Mouse (Mus musculus): ENCODE results near the gene Fntb. TPM values are rescaled to one million over a fixed set of nuclear protein-coding genes. Genes with fewer than 3 reads are reported as not detected.
"Not testable (repeated sequence)": the region's sequence is repeated elsewhere in the genome, so short reads cannot be mapped to it uniquely, and the experiment has no call there.

Gene Fntb
- total RNA-seq, 4 experiments from 2014 or later: 10.4 to 12.0 (median 11.6) TPM

- not testable (repeated sequence) for DNase-seq (ENCODE audit: low spot score in 2 of 2)
Observed at GRCm38 (mm10) chr12:76792540-76792939, 27.2 kb downstream of the Fntb start.

GRCm38 (mm10) chr12:76795350-76795749 is 30.0 kb downstream of the Fntb start, which contains the start of gene Gpx2:
Gene Gpx2, minus strand, starts transcription at chr12:76795554.
- no peak for DNase-seq (ENCODE audit: low spot score in 2 of 2)

GRCm38 (mm10) chr12:76796938-76797539 is 31.6 kb downstream of the Fntb start:
- DNase-seq (ENCODE audit: low spot score in 2 of 2): no peak

GRCm38 (mm10) chr12:76798008-76798720 is 32.8 kb downstream of the Fntb start:
- no peak for DNase-seq (ENCODE audit: low spot score in 2 of 2)

- DNase-seq (ENCODE audit: low spot score in 2 of 2): no peak
Observed at GRCm38 (mm10) chr12:76803028-76803427, 37.6 kb downstream of the Fntb start.

GRCm38 (mm10) chr12:76803700-76804252 is 38.4 kb downstream of the Fntb start:
- DNase-seq (ENCODE audit: low spot score in 2 of 2): peak in 1 of 2 experiments; percentile 16

GRCm38 (mm10) chr12:76805056-76805811 is 39.8 kb downstream of the Fntb start:
- DNase-seq (ENCODE audit: low spot score in 2 of 2): no peak

- no peak for DNase-seq (ENCODE audit: low spot score in 2 of 2)
Observed at GRCm38 (mm10) chr12:76807796-76808195, 42.4 kb downstream of the Fntb start.

- no peak for DNase-seq (ENCODE audit: low spot score in 2 of 2)
Observed at GRCm38 (mm10) chr12:76810491-76810890, 45.1 kb downstream of the Fntb start.

- no peak for DNase-seq (ENCODE audit: low spot score in 2 of 2)
Observed at GRCm38 (mm10) chr12:76811006-76811405, 45.6 kb downstream of the Fntb start.

- DNase-seq (ENCODE audit: low spot score in 2 of 2): no peak
Observed at GRCm38 (mm10) chr12:76813543-76813942, 48.2 kb downstream of the Fntb start.

- no peak for DNase-seq (ENCODE audit: low spot score in 2 of 2)
Observed at GRCm38 (mm10) chr12:76814120-76814519, 48.7 kb downstream of the Fntb start.

- DNase-seq (ENCODE audit: low spot score in 2 of 2): no peak
Observed at GRCm38 (mm10) chr12:76816720-76817119, 51.3 kb downstream of the Fntb start.

- DNase-seq (ENCODE audit: low spot score in 2 of 2): no peak
Observed at GRCm38 (mm10) chr12:76817176-76817575, 51.8 kb downstream of the Fntb start.

GRCm38 (mm10) chr12:76818120-76818519 is 52.7 kb downstream of the Fntb start:
- no peak for DNase-seq (ENCODE audit: low spot score in 2 of 2)

GRCm38 (mm10) chr12:76818908-76819307 is 53.5 kb downstream of the Fntb start:
- DNase-seq (ENCODE audit: low spot score in 2 of 2): no peak

- DNase-seq (ENCODE audit: low spot score in 2 of 2): no peak
Observed at GRCm38 (mm10) chr12:76819816-76820215, 54.4 kb downstream of the Fntb start.

GRCm38 (mm10) chr12:76820615-76821014 is 55.2 kb downstream of the Fntb start:
- DNase-seq (ENCODE audit: low spot score in 2 of 2): no peak

GRCm38 (mm10) chr12:76822002-76822650 is 56.7 kb downstream of the Fntb start:
- DNase-seq (ENCODE audit: low spot score in 2 of 2): no peak

GRCm38 (mm10) chr12:76822651-76823041 is 57.3 kb downstream of the Fntb start, which contains the start of gene Rab15:
Gene Rab15, minus strand, starts transcription at chr12:76822908.
- DNase-seq (ENCODE audit: low spot score in 2 of 2): no peak

GRCm38 (mm10) chr12:76825283-76825682 is 59.9 kb downstream of the Fntb start:
- no peak for DNase-seq (ENCODE audit: low spot score in 2 of 2)

All from gastrocnemius, adult 8-10 months (tissue).